Mouse (Mus musculus) heart, adult 2 months (tissue): ENCODE results near the gene Frmd7.

Experiments
- CTCF ChIP-seq: fragments of 200-600 bp; IDR thresholded peaks from 2 replicates; pipeline ENCODE4 v1.8.1; 2022; ENCODE audit warnings: antibody characterized with exemption, mild to moderate bottlenecking, moderate library complexity
- EP300 ChIP-seq: fragments of 200-500 bp; IDR thresholded peaks from 2 replicates; pipeline ENCODE4 v1.6.1; 2011; ENCODE audit warnings: low read depth, low read length, control low read depth; ENCODE audit not compliant: insufficient read depth
- POLR2A ChIP-seq: fragments of 200-500 bp; IDR thresholded peaks from 2 replicates; pipeline ENCODE4 v1.6.1; 2011; ENCODE audit warnings: mild to moderate bottlenecking, low read depth, low read length, control low read depth; ENCODE audit not compliant: insufficient read depth

DNA sequence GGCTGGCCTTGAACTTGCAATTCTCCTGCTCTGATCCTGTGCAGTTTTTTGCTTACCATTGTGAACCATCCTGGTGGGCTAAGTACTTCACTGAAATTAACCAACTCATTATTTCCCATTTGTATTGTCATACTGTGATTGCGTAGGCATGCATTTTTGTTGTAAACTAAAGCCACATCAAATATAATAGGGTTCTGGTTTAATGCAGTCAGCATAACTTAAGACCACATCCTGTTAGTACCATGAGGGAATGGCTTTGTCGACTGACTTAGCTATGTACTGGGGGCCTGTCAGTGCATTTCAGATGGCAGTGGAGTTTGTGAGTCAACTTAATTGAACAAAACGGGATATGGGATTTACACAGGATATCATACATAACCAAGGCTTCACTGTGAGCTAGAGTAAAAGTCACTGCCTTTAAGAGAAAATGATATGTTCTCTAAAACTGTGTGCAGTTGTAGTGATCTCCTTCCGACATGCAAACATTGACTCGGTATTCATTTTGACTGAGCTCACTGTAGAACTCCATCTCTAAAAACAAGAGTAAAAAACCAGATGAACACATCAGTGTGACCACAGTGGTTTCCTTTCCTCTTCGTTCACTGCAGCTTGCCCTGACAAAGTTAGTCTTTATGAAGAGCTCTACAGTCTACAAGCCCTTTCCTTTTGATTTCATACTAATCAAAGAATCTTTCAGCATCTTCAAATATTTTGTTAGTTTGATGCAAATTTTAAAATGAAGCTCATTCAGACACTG, 68.1 kb downstream of the Frmd7 start:
- TF ChIP-seq POLR2A (no peak), CTCF (no peak), EP300 (no peak)
